Mouse (Mus musculus): ENCODE measurements around the gene Ak5. TPM values are rescaled to one million over a fixed set of nuclear protein-coding genes. Genes with fewer than 3 reads are reported as not detected.

The Ak5 gene
- polyA plus RNA-seq, 1 experiment from 2014 or later: 0.93 TPM

DNA sequence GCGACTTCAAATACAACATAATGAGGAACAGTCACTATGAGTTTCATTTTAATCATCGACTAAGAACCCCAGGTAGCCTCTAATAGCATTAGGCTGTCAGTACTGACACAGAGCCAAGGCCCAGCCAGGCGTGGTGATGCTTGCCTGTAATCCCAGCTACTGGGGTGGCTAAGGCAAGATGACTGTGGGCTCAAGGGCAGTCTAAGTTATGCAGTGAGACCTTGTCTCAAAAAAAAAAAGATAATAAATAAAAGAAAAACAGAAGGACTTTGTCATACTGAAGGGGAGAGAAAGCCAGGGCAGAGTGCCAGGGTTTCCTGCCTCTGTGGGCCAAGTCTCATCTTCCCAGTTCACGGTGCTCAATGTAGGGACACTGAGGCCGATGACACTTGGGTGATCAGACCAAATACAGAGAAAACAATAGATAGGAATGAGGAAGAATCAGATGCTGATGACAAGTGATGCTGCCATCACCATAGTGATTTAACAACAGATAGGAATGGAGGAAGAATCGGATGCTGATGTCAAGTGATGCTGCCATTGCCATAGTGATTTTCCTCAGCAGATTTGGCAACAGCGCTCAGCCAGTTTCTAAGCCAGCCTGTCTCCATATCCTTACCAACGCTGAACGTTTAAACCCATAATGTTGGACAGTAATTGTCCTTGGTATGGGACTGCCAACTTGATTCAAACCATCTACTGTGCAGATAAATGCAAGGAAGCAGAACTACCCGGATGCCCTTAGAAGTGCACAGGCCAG, 42.9 kb downstream of the Ak5 start:
- H3K4me2 ChIP-seq (ENCODE audit: low read length): no peak overlapping the region
- no peaks in the 10 kb centered on the region for H3K36me3 ChIP-seq (ENCODE audit: control insufficient read depth, insufficient read depth, low read length)
- no peaks in the 10 kb centered on the region for H3K27me3 ChIP-seq (ENCODE audit: control insufficient read depth, insufficient read depth, low read length)
- no peak for ATAC-seq (ENCODE audit: insufficient number of reproducible peaks, insufficient read depth, low FRiP score, low read depth)
- no peak overlapping the region for H3K4me3 ChIP-seq (ENCODE audit: control insufficient read depth in 1 of 2, insufficient read depth in 1 of 2, low read depth in 1 of 2, low read length in 2 of 2)
- H3K9me3 ChIP-seq (ENCODE audit: control insufficient read depth, low read length): no peaks in the 10 kb centered on the region
- 82% methylated on average over 10 of the region's 10 CpGs for WGBS
- H3K9ac ChIP-seq (ENCODE audit: low read length): no peak overlapping the region
- no peak overlapping the region for H3K27ac ChIP-seq (replicated peaks in 1 of 2; ENCODE audit: control insufficient read depth in 1 of 2, insufficient read depth in 1 of 2, low read depth in 2 of 2, low read length in 2 of 2)
- H3K4me1 ChIP-seq (ENCODE audit: control insufficient read depth in 2 of 2, insufficient read depth in 2 of 2, low read length in 2 of 2): no peaks in the 10 kb centered on the region

DNA sequence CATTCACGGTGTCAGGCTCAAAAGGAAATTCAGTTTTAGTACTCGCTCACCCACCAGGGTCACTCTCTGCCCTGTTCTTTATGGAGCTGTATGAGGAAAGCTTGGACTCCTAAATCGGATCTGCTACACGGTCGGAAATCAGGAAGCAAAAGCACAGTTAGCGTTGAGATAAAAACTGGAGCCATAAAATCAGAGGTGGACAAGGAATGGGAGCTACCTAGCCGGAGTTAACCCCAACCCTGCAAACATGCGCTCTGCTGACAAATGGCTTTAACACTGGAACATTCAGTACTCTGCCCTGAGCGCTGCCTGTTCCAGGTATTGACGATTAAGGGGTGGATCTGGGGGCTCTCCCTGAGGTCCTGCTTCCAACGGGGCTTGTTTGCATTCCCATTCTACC, 47.6 kb downstream of the Ak5 start:
- H3K4me3 ChIP-seq (ENCODE audit: control insufficient read depth in 1 of 2, insufficient read depth in 1 of 2, low read depth in 1 of 2, low read length in 2 of 2): no peak overlapping the region
- no peaks in the 10 kb centered on the region for H3K4me1 ChIP-seq (ENCODE audit: control insufficient read depth in 2 of 2, insufficient read depth in 2 of 2, low read length in 2 of 2)
- H3K4me2 ChIP-seq (ENCODE audit: low read length): no peak overlapping the region
- no peaks in the 10 kb centered on the region for H3K36me3 ChIP-seq (ENCODE audit: control insufficient read depth, insufficient read depth, low read length)
- no peak overlapping the region for H3K27ac ChIP-seq (replicated peaks in 1 of 2; ENCODE audit: control insufficient read depth in 1 of 2, insufficient read depth in 1 of 2, low read depth in 2 of 2, low read length in 2 of 2)
- H3K9ac ChIP-seq (ENCODE audit: low read length): no peak overlapping the region
- no peaks in the 10 kb centered on the region for H3K9me3 ChIP-seq (ENCODE audit: control insufficient read depth, low read length)
- 66% methylated on average over 11 of the region's 11 CpGs for WGBS
- no peaks in the 10 kb centered on the region for H3K27me3 ChIP-seq (ENCODE audit: control insufficient read depth, insufficient read depth, low read length)
- no peak for ATAC-seq (ENCODE audit: insufficient number of reproducible peaks, insufficient read depth, low FRiP score, low read depth)

DNA sequence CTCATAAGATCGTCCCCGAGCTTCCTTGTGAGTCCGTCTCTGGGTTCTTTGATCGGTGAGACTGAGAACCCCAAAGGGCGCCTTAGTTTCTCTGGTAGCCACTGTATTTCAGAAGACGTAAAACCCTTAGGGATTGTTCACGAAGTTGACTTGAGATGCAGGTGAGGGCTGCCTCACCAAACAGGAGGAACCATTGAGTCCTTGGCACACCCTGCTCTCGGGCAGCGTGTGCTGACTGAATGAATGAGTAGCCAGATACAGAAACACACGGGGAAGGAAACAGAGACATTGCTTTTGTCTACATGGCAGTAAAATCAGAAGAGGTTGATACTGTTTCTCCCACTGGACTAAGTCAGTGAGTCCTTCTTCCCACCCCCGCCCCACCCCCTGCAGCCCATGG, 48.1 kb downstream of the Ak5 start:
- ATAC-seq (ENCODE audit: insufficient number of reproducible peaks, insufficient read depth, low FRiP score, low read depth): no peak
- Histone ChIP-seq H3K27ac (replicated peaks in 1 of 2; ENCODE audit: control insufficient read depth in 1 of 2, insufficient read depth in 1 of 2, low read depth in 2 of 2, low read length in 2 of 2) (no peak overlapping the region), H3K36me3 (ENCODE audit: control insufficient read depth, insufficient read depth, low read length) (no peaks in the 10 kb centered on the region), H3K27me3 (ENCODE audit: control insufficient read depth, insufficient read depth, low read length) (no peaks in the 10 kb centered on the region), H3K4me1 (ENCODE audit: control insufficient read depth in 2 of 2, insufficient read depth in 2 of 2, low read length in 2 of 2) (no peaks in the 10 kb centered on the region), H3K4me3 (ENCODE audit: control insufficient read depth in 1 of 2, insufficient read depth in 1 of 2, low read depth in 1 of 2, low read length in 2 of 2) (no peak overlapping the region), H3K4me2 (ENCODE audit: low read length) (no peak overlapping the region), H3K9ac (ENCODE audit: low read length) (no peak overlapping the region), H3K9me3 (ENCODE audit: control insufficient read depth, low read length) (no peaks in the 10 kb centered on the region)
- 86% methylated on average over 11 of the region's 11 CpGs for WGBS

DNA sequence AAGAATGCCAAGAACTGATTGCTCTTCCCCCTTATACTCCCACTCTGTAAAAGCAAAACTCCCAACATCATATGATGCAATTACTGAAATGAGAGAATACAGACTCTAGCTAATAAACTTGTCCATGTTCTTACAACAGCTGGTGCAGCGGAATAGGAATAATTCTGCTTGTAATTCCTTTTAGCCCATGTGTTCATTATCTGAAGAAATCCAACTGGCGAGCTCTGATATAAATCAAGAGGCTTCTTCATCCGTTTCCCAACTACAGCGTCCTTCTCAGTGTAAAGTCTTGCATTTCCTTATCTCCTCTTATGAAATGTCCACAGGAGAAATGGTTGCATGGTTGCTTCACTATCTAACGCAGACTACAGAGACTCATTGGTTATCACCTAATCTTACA, 59.1 kb downstream of the Ak5 start:
- no peak for ATAC-seq (ENCODE audit: insufficient number of reproducible peaks, insufficient read depth, low FRiP score, low read depth)
- Histone ChIP-seq H3K27ac (replicated peaks in 1 of 2; ENCODE audit: control insufficient read depth in 1 of 2, insufficient read depth in 1 of 2, low read depth in 2 of 2, low read length in 2 of 2) (no peak overlapping the region), H3K27me3 (ENCODE audit: control insufficient read depth, insufficient read depth, low read length) (no peaks in the 10 kb centered on the region), H3K4me1 (ENCODE audit: control insufficient read depth in 2 of 2, insufficient read depth in 2 of 2, low read length in 2 of 2) (no peaks in the 10 kb centered on the region), H3K9ac (ENCODE audit: low read length) (no peak overlapping the region), H3K36me3 (ENCODE audit: control insufficient read depth, insufficient read depth, low read length) (no peaks in the 10 kb centered on the region), H3K4me2 (ENCODE audit: low read length) (no peak overlapping the region), H3K4me3 (ENCODE audit: control insufficient read depth in 1 of 2, insufficient read depth in 1 of 2, low read depth in 1 of 2, low read length in 2 of 2) (no peak overlapping the region), H3K9me3 (ENCODE audit: control insufficient read depth, low read length) (no peaks in the 10 kb centered on the region)
- 81% methylated on average over 5 of the region's 5 CpGs for WGBS

DNA sequence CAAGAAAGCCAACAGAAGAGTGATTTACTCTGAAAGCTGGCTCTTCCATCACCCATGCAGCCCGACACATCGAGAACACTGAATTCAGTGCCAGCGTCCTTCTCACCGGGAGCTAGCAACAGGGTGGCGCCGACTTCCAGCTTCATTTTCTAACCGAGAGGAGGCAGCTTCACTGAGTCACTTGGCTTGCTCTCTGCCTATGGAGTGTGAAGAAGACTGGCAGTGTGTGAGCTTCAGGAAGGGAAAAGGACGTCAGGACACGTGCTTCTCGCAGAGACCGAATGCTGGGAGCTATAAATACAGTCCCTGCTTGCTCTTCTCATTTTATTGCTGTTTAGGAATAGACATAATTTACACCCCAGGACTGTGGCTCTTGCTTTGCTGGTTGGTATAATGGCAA, 62.3 kb downstream of the Ak5 start:
- H3K4me1 ChIP-seq (ENCODE audit: control insufficient read depth in 2 of 2, insufficient read depth in 2 of 2, low read length in 2 of 2): no peaks in the 10 kb centered on the region
- no peaks in the 10 kb centered on the region for H3K27me3 ChIP-seq (ENCODE audit: control insufficient read depth, insufficient read depth, low read length)
- H3K36me3 ChIP-seq (ENCODE audit: control insufficient read depth, insufficient read depth, low read length): no peaks in the 10 kb centered on the region
- no peak overlapping the region for H3K9ac ChIP-seq (ENCODE audit: low read length)
- no peak overlapping the region for H3K27ac ChIP-seq (replicated peaks in 1 of 2; ENCODE audit: control insufficient read depth in 1 of 2, insufficient read depth in 1 of 2, low read depth in 2 of 2, low read length in 2 of 2)
- ATAC-seq (ENCODE audit: insufficient number of reproducible peaks, insufficient read depth, low FRiP score, low read depth): no peak
- no peak overlapping the region for H3K4me3 ChIP-seq (ENCODE audit: control insufficient read depth in 1 of 2, insufficient read depth in 1 of 2, low read depth in 1 of 2, low read length in 2 of 2)
- H3K9me3 ChIP-seq (ENCODE audit: control insufficient read depth, low read length): no peaks in the 10 kb centered on the region
- 61% methylated on average over 11 of the region's 11 CpGs for WGBS
- H3K4me2 ChIP-seq (ENCODE audit: low read length): no peak overlapping the region

DNA sequence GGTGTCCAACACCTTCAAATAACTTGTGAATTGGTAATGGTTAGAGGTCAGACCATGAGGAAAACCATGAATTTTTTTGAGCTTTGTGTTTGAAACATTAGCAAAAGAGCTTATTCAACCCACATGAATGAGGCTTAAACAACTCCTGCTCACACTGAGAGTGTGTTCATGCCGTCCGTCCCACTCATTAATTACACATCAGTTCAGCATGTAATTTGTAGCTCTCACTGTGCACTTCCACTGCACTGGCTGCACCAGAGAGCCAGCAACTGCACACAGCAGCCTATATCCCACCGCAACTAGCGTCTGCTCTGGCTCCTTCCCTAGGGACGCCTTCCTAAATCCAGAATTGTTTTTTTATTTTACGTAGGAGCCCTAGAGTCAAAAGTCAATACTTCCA, 68.5 kb downstream of the Ak5 start:
- Histone ChIP-seq H3K4me1 (ENCODE audit: control insufficient read depth in 2 of 2, insufficient read depth in 2 of 2, low read length in 2 of 2) (no peaks in the 10 kb centered on the region), H3K9me3 (ENCODE audit: control insufficient read depth, low read length) (no peaks in the 10 kb centered on the region), H3K36me3 (ENCODE audit: control insufficient read depth, insufficient read depth, low read length) (no peaks in the 10 kb centered on the region), H3K4me2 (ENCODE audit: low read length) (no peak overlapping the region), H3K4me3 (ENCODE audit: control insufficient read depth in 1 of 2, insufficient read depth in 1 of 2, low read depth in 1 of 2, low read length in 2 of 2) (no peak overlapping the region), H3K27ac (replicated peaks in 1 of 2; ENCODE audit: control insufficient read depth in 1 of 2, insufficient read depth in 1 of 2, low read depth in 2 of 2, low read length in 2 of 2) (no peak overlapping the region), H3K9ac (ENCODE audit: low read length) (no peak overlapping the region), H3K27me3 (ENCODE audit: control insufficient read depth, insufficient read depth, low read length) (no peaks in the 10 kb centered on the region)
- ATAC-seq (ENCODE audit: insufficient number of reproducible peaks, insufficient read depth, low FRiP score, low read depth): no peak
- WGBS: 90% methylated on average over 6 of the region's 6 CpGs

DNA sequence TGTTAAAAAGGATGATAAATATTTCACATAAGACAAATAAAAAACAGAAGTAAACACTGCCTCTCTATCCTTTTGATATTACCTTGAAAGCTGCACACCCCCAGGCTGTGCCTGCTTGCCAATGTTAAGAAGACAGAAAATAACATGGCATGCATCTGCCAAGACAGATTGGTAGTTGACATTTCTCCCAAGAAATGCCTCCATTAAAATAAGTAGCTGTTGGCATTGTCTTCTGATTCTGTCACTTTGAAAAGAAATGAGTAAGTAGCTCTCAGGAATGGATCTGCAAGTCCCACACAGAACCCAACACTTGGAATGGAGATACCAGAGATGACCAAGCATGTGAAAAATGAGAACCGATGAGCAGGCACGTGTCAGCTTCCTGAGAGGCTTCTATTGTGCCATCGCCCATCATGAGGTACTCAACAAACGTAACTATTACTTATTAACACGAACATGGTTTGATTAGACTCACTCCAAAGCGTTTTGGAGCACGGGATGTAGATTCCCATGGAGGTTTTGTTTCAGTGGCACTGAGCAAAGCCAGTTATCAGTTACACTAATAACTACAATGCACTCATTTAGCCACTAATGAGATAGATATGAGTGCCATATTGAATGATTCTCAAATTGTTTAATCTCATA, 71.6 kb downstream of the Ak5 start:
- no peak overlapping the region for H3K4me2 ChIP-seq (ENCODE audit: low read length)
- H3K4me3 ChIP-seq (ENCODE audit: control insufficient read depth in 1 of 2, insufficient read depth in 1 of 2, low read depth in 1 of 2, low read length in 2 of 2): no peak overlapping the region
- no peak overlapping the region for H3K27ac ChIP-seq (replicated peaks in 1 of 2; ENCODE audit: control insufficient read depth in 1 of 2, insufficient read depth in 1 of 2, low read depth in 2 of 2, low read length in 2 of 2)
- no peak for ATAC-seq (ENCODE audit: insufficient number of reproducible peaks, insufficient read depth, low FRiP score, low read depth)
- no peak overlapping the region for H3K9ac ChIP-seq (ENCODE audit: low read length)
- H3K27me3 ChIP-seq (ENCODE audit: control insufficient read depth, insufficient read depth, low read length): no peaks in the 10 kb centered on the region
- no peaks in the 10 kb centered on the region for H3K36me3 ChIP-seq (ENCODE audit: control insufficient read depth, insufficient read depth, low read length)
- 82% methylated on average over 7 of the region's 7 CpGs for WGBS
- no peaks in the 10 kb centered on the region for H3K9me3 ChIP-seq (ENCODE audit: control insufficient read depth, low read length)
- no peaks in the 10 kb centered on the region for H3K4me1 ChIP-seq (ENCODE audit: control insufficient read depth in 2 of 2, insufficient read depth in 2 of 2, low read length in 2 of 2)

Data from heart, embryonic 14.5 days (tissue).